Mouse (Mus musculus) ES-Bruce4 (cell line): ENCODE results near the gene Efna4.

Experiments used
- CTCF ChIP-seq: IDR thresholded peaks from one replicate; pipeline ENCODE4 v1.8.1; 2011; ENCODE audit warnings: low read depth, low read length
- EP300 ChIP-seq: IDR thresholded peaks from 2 replicates; pipeline ENCODE4 v1.6.1; 2011; ENCODE audit warnings: low read depth, low read length; ENCODE audit not compliant: insufficient read depth
- POLR2A ChIP-seq: IDR thresholded peaks from one replicate; pipeline ENCODE4 v1.8.1; 2011; ENCODE audit warnings: low read length; ENCODE audit not compliant: insufficient read depth

DNA sequence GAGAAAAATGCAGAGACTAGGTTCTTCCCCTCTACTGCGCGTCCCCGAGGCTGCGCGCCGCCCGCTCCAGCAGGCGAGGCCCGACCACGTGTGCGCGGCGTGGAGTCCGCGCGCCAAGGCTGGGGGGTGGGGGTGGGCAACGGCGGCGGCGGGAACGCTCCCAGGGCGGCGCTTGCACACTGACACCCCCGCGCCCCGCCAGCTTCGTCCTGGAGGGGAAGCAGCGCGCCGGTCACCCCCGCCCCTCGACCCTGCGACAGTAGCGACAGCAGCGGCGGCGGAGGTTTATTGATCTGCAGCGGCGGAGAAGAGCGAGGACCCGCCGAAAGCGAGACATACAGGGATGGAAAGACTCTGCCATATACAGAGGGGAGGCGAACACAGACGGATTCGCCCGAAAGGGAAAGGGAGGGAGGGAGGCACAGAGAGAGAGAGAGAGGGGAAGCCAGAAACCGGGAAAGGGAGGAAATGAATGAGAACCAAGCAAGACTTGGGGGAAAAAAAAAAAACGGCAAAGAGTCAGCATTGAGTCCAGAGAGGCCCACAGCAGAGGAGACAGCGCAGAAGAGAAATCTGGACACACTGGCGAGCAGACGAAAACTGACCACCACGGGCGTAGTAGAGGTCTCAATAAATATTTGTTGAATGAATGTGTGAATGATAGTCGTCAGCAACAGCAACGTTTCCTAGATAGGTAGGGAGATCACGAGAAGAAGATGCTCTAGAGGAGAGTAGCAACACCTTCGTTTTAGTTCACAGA lies 18.1 kb downstream of the Efna4 start:
- TF ChIP-seq CTCF (no peak), POLR2A (no peak), EP300 (no peak)
